Mouse (Mus musculus): ENCODE measurements around the gene Dnpep. TPM values are rescaled to one million over a fixed set of nuclear protein-coding genes. Genes with fewer than 3 reads are reported as not detected.

Dnpep gene
- polyA plus RNA-seq, 1 experiment = 87.0 TPM

- DNase-seq = peak in 1 of 2 experiments; percentile 23
- Histone ChIP-seq H3K27ac (ENCODE audit: insufficient read depth, low read length) (no peak overlapping the region), H3K4me1 (ENCODE audit: control insufficient read depth, insufficient read depth, low read length) (no peaks in the 10 kb centered on the region), H3K27me3 (ENCODE audit: control insufficient read depth, insufficient read depth, low read length) (no peaks in the 10 kb centered on the region), H3K4me3 (replicated peaks; ENCODE audit: insufficient read depth, low read depth, low read length) (no peak overlapping the region)
- WGBS = 92% methylated on average over 4 of the region's 4 CpGs
- TF ChIP-seq CTCF (IDR thresholded peaks at IDR 0.05; ENCODE audit: borderline replicate concordance, insufficient read depth, low read depth, low read length) = no peak
- TF ChIP-seq POLR2A (IDR thresholded peaks at IDR 0.05; ENCODE audit: borderline replicate concordance, insufficient read depth, low read length) = no peak
Measured at GRCm38 (mm10) chr1:75318736-75319135, 946 bp upstream of the Dnpep start.

- DNase-seq = peak in 1 of 2 experiments; percentile 36
- Histone ChIP-seq H3K27me3 (ENCODE audit: control insufficient read depth, insufficient read depth, low read length) (no peaks in the 10 kb centered on the region), H3K4me3 (replicated peaks; ENCODE audit: insufficient read depth, low read depth, low read length) (no peak overlapping the region), H3K27ac (ENCODE audit: insufficient read depth, low read length) (no peak overlapping the region), H3K4me1 (ENCODE audit: control insufficient read depth, insufficient read depth, low read length) (no peaks in the 10 kb centered on the region)
- 71% methylated on average over 3 of the region's 3 CpGs for WGBS
- TF ChIP-seq CTCF (IDR thresholded peaks at IDR 0.05; ENCODE audit: borderline replicate concordance, insufficient read depth, low read depth, low read length) = no peak
- no peak for TF ChIP-seq POLR2A (IDR thresholded peaks at IDR 0.05; ENCODE audit: borderline replicate concordance, insufficient read depth, low read length)
Measured at GRCm38 (mm10) chr1:75318301-75318700, 511 bp upstream of the Dnpep start.

- peak in 1 of 2 experiments; percentile 86 for DNase-seq
- H3K4me1 ChIP-seq (ENCODE audit: control insufficient read depth, insufficient read depth, low read length) = no peaks in the 10 kb centered on the region
- H3K27me3 ChIP-seq (ENCODE audit: control insufficient read depth, insufficient read depth, low read length) = no peaks in the 10 kb centered on the region
- H3K27ac ChIP-seq (ENCODE audit: insufficient read depth, low read length) = peak overlapping the region; percentile 57; the same call in 1 of the 2 replicates
- under 1% methylated on average over 20 of the region's 20 CpGs for WGBS
- peak overlapping the region; percentile 80 for H3K4me3 ChIP-seq (replicated peaks; ENCODE audit: insufficient read depth, low read depth, low read length)
- TF ChIP-seq POLR2A (IDR thresholded peaks at IDR 0.05; ENCODE audit: borderline replicate concordance, insufficient read depth, low read length) = no peak
- TF ChIP-seq CTCF (IDR thresholded peaks at IDR 0.05; ENCODE audit: borderline replicate concordance, insufficient read depth, low read depth, low read length) = no peak
Measured at GRCm38 (mm10) chr1:75316861-75317240, 939 bp downstream of the Dnpep start.

GRCm38 (mm10) chr1:75315456-75316365 is 2.1 kb downstream of the Dnpep start:
- H3K4me3 ChIP-seq (replicated peaks; ENCODE audit: insufficient read depth, low read depth, low read length) = peak overlapping the region; percentile 80
- peak in 1 of 2 experiments; percentile 29 for DNase-seq
- 88% methylated on average over 29 of the region's 29 CpGs for WGBS

GRCm38 (mm10) chr1:75315011-75315410 is 2.8 kb downstream of the Dnpep start:
- TF ChIP-seq CTCF (IDR thresholded peaks at IDR 0.05; ENCODE audit: borderline replicate concordance, insufficient read depth, low read depth, low read length) (no peak), POLR2A (IDR thresholded peaks at IDR 0.05; ENCODE audit: borderline replicate concordance, insufficient read depth, low read length) (no peak)
- Histone ChIP-seq H3K27me3 (ENCODE audit: control insufficient read depth, insufficient read depth, low read length) (no peaks in the 10 kb centered on the region), H3K4me3 (replicated peaks; ENCODE audit: insufficient read depth, low read depth, low read length) (no peak overlapping the region), H3K4me1 (ENCODE audit: control insufficient read depth, insufficient read depth, low read length) (no peaks in the 10 kb centered on the region), H3K27ac (ENCODE audit: insufficient read depth, low read length) (no peak overlapping the region)
- 84% methylated on average over 6 of the region's 6 CpGs for WGBS
- peak; percentile 21 to 26 for DNase-seq

More at GRCm38 (mm10) chr1:75315456-75316365, 2.1 kb downstream of the Dnpep start:
- H3K27ac ChIP-seq (ENCODE audit: insufficient read depth, low read length) = no peak overlapping the region
- TF ChIP-seq CTCF (IDR thresholded peaks at IDR 0.05; ENCODE audit: borderline replicate concordance, insufficient read depth, low read depth, low read length) (no peak), POLR2A (IDR thresholded peaks at IDR 0.05; ENCODE audit: borderline replicate concordance, insufficient read depth, low read length) (no peak)
- no peaks in the 10 kb centered on the region for H3K4me1 ChIP-seq (ENCODE audit: control insufficient read depth, insufficient read depth, low read length)
- H3K27me3 ChIP-seq (ENCODE audit: control insufficient read depth, insufficient read depth, low read length) = no peaks in the 10 kb centered on the region

- no peak for DNase-seq
- Histone ChIP-seq H3K27ac (ENCODE audit: insufficient read depth, low read length) (no peak overlapping the region), H3K4me3 (replicated peaks; ENCODE audit: insufficient read depth, low read depth, low read length) (no peak overlapping the region), H3K4me1 (ENCODE audit: control insufficient read depth, insufficient read depth, low read length) (no peaks in the 10 kb centered on the region), H3K27me3 (ENCODE audit: control insufficient read depth, insufficient read depth, low read length) (no peaks in the 10 kb centered on the region)
- WGBS = 85% methylated on average over 6 of the region's 6 CpGs
- no peak for TF ChIP-seq POLR2A (IDR thresholded peaks at IDR 0.05; ENCODE audit: borderline replicate concordance, insufficient read depth, low read length)
- no peak for TF ChIP-seq CTCF (IDR thresholded peaks at IDR 0.05; ENCODE audit: borderline replicate concordance, insufficient read depth, low read depth, low read length)
Measured at GRCm38 (mm10) chr1:75311694-75312093, 6.1 kb downstream of the Dnpep start.

GRCm38 (mm10) chr1:75304662-75305061 is 13.1 kb downstream of the Dnpep start:
- Histone ChIP-seq H3K27ac (ENCODE audit: insufficient read depth, low read length) (no peak overlapping the region), H3K4me1 (ENCODE audit: control insufficient read depth, insufficient read depth, low read length) (no peaks in the 10 kb centered on the region), H3K27me3 (ENCODE audit: control insufficient read depth, insufficient read depth, low read length) (no peaks in the 10 kb centered on the region), H3K4me3 (replicated peaks; ENCODE audit: insufficient read depth, low read depth, low read length) (no peak overlapping the region)
- DNase-seq = no peak
- TF ChIP-seq CTCF (IDR thresholded peaks at IDR 0.05; ENCODE audit: borderline replicate concordance, insufficient read depth, low read depth, low read length) = no peak
- no peak for TF ChIP-seq POLR2A (IDR thresholded peaks at IDR 0.05; ENCODE audit: borderline replicate concordance, insufficient read depth, low read length)
- WGBS = 63% methylated on average over 2 of the region's 2 CpGs

- WGBS = 75% methylated on average over 5 of the region's 5 CpGs
Measured at GRCm38 (mm10) chr1:75294294-75294693, 23.5 kb downstream of the Dnpep start.

More at GRCm38 (mm10) chr1:75294294-75294693, 23.5 kb downstream of the Dnpep start:
- no peak for TF ChIP-seq POLR2A (IDR thresholded peaks at IDR 0.05; ENCODE audit: borderline replicate concordance, insufficient read depth, low read length)
- TF ChIP-seq CTCF (IDR thresholded peaks at IDR 0.05; ENCODE audit: borderline replicate concordance, insufficient read depth, low read depth, low read length) = no peak
- no peak overlapping the region for H3K4me3 ChIP-seq (replicated peaks; ENCODE audit: insufficient read depth, low read depth, low read length)
- H3K27ac ChIP-seq (ENCODE audit: insufficient read depth, low read length) = no peak overlapping the region
- H3K4me1 ChIP-seq (ENCODE audit: control insufficient read depth, insufficient read depth, low read length) = no peaks in the 10 kb centered on the region; the same call in 1 of the 2 replicates
- no peaks in the 10 kb centered on the region for H3K27me3 ChIP-seq (ENCODE audit: control insufficient read depth, insufficient read depth, low read length)
- no peak for DNase-seq

All from cerebellum, adult 2 months (tissue).